In the genomic region with DNA sequence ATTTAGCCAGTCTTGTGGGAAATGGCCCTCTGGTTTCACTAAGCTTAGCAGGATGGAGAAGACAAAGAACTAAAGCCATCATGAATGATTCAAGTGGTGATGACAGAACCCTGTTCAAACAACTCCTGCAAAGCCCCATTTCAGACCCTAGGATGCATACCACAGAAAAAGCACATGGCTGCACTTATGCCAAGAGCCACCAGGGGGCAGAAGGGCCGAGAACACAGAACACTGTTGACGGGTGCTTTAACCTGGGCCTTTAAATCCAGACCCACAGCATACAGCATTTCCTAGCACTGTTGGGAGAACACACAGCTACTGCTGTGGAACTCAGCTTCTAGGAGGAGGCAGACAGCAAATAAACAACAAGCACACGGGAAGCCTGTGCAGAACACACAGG, we compare ENCODE assay signal across 8 mouse cellular contexts. TPM values are rescaled to one million over a fixed set of nuclear protein-coding genes. Genes with fewer than 3 reads are reported as not detected.
DNase-seq lines count a peak whose midpoint lies in the region.

No protein-coding gene starts in this region.

- H3K36me3 ChIP-seq in splenic B cell, adult 2 months (ENCODE audit: control insufficient read depth, insufficient read depth, low read length, poor library complexity, severe bottlenecking) = peaks cover 26% of the 10 kb centered on the region

- no peaks in the 10 kb centered on the region for H3K27me3 ChIP-seq in splenic B cell, adult 2 months (ENCODE audit: control insufficient read depth, insufficient read depth, low read length, poor library complexity, severe bottlenecking)

- peak; percentile 52 for DNase-seq in right cerebral cortex, adult 18-20 months
- no peak for DNase-seq in right cerebral cortex, postnatal 25 days
- peak; percentile 22 for DNase-seq in adrenal gland, adult 8-10 months
- peak; percentile 81 for DNase-seq in embryo, embryonic 10.5 days (ENCODE audit: low spot score)
- peak; percentile 51 to 72 for DNase-seq in heart, postnatal 10 days
- DNase-seq in layer of hippocampus, adult 9-11 months = peak; percentile 22
- DNase-seq in lung, postnatal 14 days = peak; percentile 64
- DNase-seq in splenic B cell, adult 2 months (ENCODE audit: low read depth, low spot score) = peak; percentile 67

- intact Hi-C loops in heart, postnatal 10 days (cut with DNase I) = no loop called here

RNA-seq across cellular contexts. Expression of gene Kctd3, which starts 27.6 kb away (rescaled TPM):
- 10 to 100 TPM; 25.9 to 31.7 (median 27.8) TPM for total RNA-seq in adrenal gland, adult 8-10 months (2022)
- 10 to 100 TPM; 38.0 to 40.2 TPM for total RNA-seq in heart, postnatal 10 days (2021)
